Mouse (Mus musculus) neural tube, embryonic 14.5 days (tissue): ENCODE data around the gene Grm1. TPM values are rescaled to one million over a fixed set of nuclear protein-coding genes. Genes with fewer than 3 reads are reported as not detected.

Experiments
- polyA plus RNA-seq: library from polyadenylated mRNA; unstranded; fragments of >200 nt; fragmentation: Nextera tagmentation; extraction: Ambion mirVana; gene quantifications from 2 replicates; pipeline ENCODE4 v1.2.1, GENCODE M21; 2014

Gene Grm1
- polyA plus RNA-seq, 1 experiment from 2014 or later = 4.5 TPM

Other genes starting within 250 kb of the Grm1 start
- 30.8 and 35.7 TPM in 2 replicates for gene Shprh, start 67.1 kb upstream of the Grm1 start, polyA plus RNA-seq
- 14.4 and 20.5 TPM in 2 replicates for gene Fbxo30, start 199.0 kb upstream of the Grm1 start, polyA plus RNA-seq